Mouse (Mus musculus) bone marrow, adult 2 months (tissue): ENCODE measurements around the gene Gpsm1.

Experiments used
- CTCF ChIP-seq: fragments of 200-500 bp; IDR thresholded peaks from 2 replicates; pipeline ENCODE4 v1.5.1; 2011; ENCODE audit warnings: low read length, control low read depth; ENCODE audit not compliant: control insufficient read depth, insufficient read depth
- POLR2A ChIP-seq: fragments of 200-500 bp; IDR thresholded peaks from 2 replicates; pipeline ENCODE4 v1.6.1; 2011; ENCODE audit warnings: low read depth, mild to moderate bottlenecking, control low read depth, low read length, borderline replicate concordance; ENCODE audit not compliant: control insufficient read depth

- TF ChIP-seq CTCF (no peak), POLR2A (no peak)
Measured at GRCm38 (mm10) chr2:26280594-26280993, 34.7 kb upstream of the Gpsm1 start.
